Mouse (Mus musculus) CH12.LX (cell line): Measurements from ENCODE around the gene Rgs4.

ENCODE experiments used
- CTCF ChIP-seq, 2 experiments: IDR thresholded peaks in 1 of 2; conservative IDR thresholded peaks in 1 of 2; 2 replicates each; pipeline ENCODE4 v1.5.1; 2011 to 2012; ENCODE audit warnings: low read depth in 2 of 2, low read length in 2 of 2, improper control_type of control experiment in 1 of 2, inconsistent platforms in 1 of 2, mild to moderate bottlenecking in 1 of 2, moderate library complexity in 1 of 2
- POLR2A ChIP-seq: IDR thresholded peaks from 2 replicates; pipeline ENCODE4 v1.6.1; 2011; ENCODE audit warnings: low read depth, mild to moderate bottlenecking, improper control_type of control experiment, low read length
- RAD21 ChIP-seq: IDR thresholded peaks from 2 replicates; pipeline ENCODE4 v1.6.1; 2011; ENCODE audit warnings: low read depth, mild to moderate bottlenecking, low read length, improper control_type of control experiment, moderate library complexity
- TCF12 ChIP-seq: IDR thresholded peaks from 2 replicates; pipeline ENCODE4 v1.6.1; 2014; ENCODE audit warnings: low read depth, mild to moderate bottlenecking, inconsistent platforms, low read length, improper control_type of control experiment

DNA sequence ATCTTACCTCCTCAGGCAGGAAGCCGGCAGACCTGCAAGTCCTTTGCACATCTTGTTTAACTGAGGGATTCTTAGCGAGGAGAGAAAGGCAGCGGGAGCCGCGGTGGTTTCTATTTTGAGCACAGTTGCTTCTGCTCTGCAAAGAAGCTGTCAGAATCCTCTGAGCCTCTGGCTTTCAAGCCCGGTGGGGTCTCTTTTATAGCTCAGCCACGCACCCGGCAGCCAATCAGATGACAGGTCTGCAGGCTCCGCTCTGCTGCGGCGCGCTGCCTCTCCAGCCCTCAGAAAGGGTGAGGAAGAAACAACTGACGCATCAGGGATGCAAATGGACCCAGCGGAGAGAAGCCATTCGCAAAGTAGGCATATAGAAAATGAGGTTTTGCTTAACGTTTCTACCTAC lies at the start of gene Rgs4:
- TF ChIP-seq POLR2A (no peak), TCF12 (no peak), CTCF (conservative IDR thresholded peaks at IDR 0.05 in 1 of 2, IDR thresholded peaks at IDR 0.05 in 1 of 2; ENCODE audit: low read depth in 2 of 2, low read length in 2 of 2) (no peak), RAD21 (no peak)
